18 mouse cellular contexts compared by ENCODE assay signal in genomic region chr13:55230701-55231100, GRCm38 (mm10). TPM values are rescaled to one million over a fixed set of nuclear protein-coding genes. Genes with fewer than 3 reads are reported as not detected.
A peak's percentile ranks its signal among the peaks of the same experiment; 100 is the strongest.
DNase-seq lines count a peak whose midpoint lies in the region; ATAC-seq and TF ChIP-seq lines count a peak whose summit lies in the region.
"Had no signal": no experiment of that assay in that cellular context is flagged by ENCODE, and none has a peak within 500 bp of the region (broad histone marks: within the 10 kb centered on the region; RNA-seq: fewer than 3 reads in every experiment).

No protein-coding gene starts in this region.

- peaks cover 7% of the 10 kb centered on the region for H3K36me3 ChIP-seq in heart, adult 2 months (ENCODE audit: control insufficient read depth, insufficient read depth, low read length)
- H3K36me3 ChIP-seq in midbrain, embryonic 11.5 days (ENCODE audit: control insufficient read depth, insufficient read depth, low read length), result peaks cover 10% of the 10 kb centered on the region
- no peaks in the 10 kb centered on the region; the same call in 1 of the 2 replicates for H3K36me3 ChIP-seq in midbrain, embryonic 16.5 days (ENCODE audit: control insufficient read depth, insufficient read depth, low read length)

- TF ChIP-seq EP300 in heart, adult 2 months (IDR thresholded peaks at IDR 0.05; ENCODE audit: insufficient read depth, low read depth, low read length), result no peak

- DNase-seq in heart, adult 2 months, result no peak
- DNase-seq in heart, postnatal 14 days, result no peak
- no peak for DNase-seq in layer of hippocampus, adult 2 months (ENCODE audit: low spot score in 2 of 2)
- DNase-seq in layer of hippocampus, adult 18-20 months (ENCODE audit: low spot score in 2 of 2), result no peak
- DNase-seq in midbrain, embryonic 11.5 days (ENCODE audit: low spot score, missing footprints), result peak; percentile 73
- no peak for DNase-seq in right cerebral cortex, postnatal 4 days
- DNase-seq: adrenal gland, adult 2 months; cerebellum, adult 8-10 months; gastrocnemius, postnatal 14 days; kidney, postnatal 10 days; retina, postnatal 1 day had no signal

- H3K4me1 ChIP-seq in heart, adult 2 months (ENCODE audit: control insufficient read depth, insufficient read depth, low read length), result no peaks in the 10 kb centered on the region
- no peaks in the 10 kb centered on the region for H3K4me1 ChIP-seq in midbrain, embryonic 11.5 days (ENCODE audit: control insufficient read depth, insufficient read depth, low read length)
- no peaks in the 10 kb centered on the region for H3K4me1 ChIP-seq in midbrain, embryonic 16.5 days (ENCODE audit: control insufficient read depth, insufficient read depth, low read length)
- H3K4me1 ChIP-seq: hindbrain, embryonic 13.5 days; intestine, embryonic 15.5 days; limb, embryonic 12.5 days; liver, embryonic 15.5 days; midbrain, embryonic 10.5 days had no signal

- no peak for TF ChIP-seq POLR2A in heart, adult 2 months (IDR thresholded peaks at IDR 0.05; ENCODE audit: insufficient read depth, low read depth, low read length)

- intact Hi-C loops in heart, adult 2 months (cut with DNase I), result loop anchor here (5.0 kb wide), 1 partner anchor 48 kb away; no protein-coding TSS in a partner anchor
- intact Hi-C loops in heart, postnatal 14 days (cut with DNase I), result loop anchor here (5.0 kb wide), 1 partner anchor 38 kb away; no protein-coding TSS in a partner anchor

- no peaks in the 10 kb centered on the region; the same call in 1 of the 2 replicates for H3K79me2 ChIP-seq in heart, adult 2 months (replicated peaks; ENCODE audit: control insufficient read depth, insufficient read depth, low read length)

- H3K27me3 ChIP-seq in heart, adult 2 months (ENCODE audit: control insufficient read depth, insufficient read depth, low read length), result no peaks in the 10 kb centered on the region
- no peaks in the 10 kb centered on the region for H3K27me3 ChIP-seq in midbrain, embryonic 11.5 days (ENCODE audit: control insufficient read depth, insufficient read depth, low read length)
- H3K27me3 ChIP-seq in midbrain, embryonic 16.5 days (ENCODE audit: control insufficient read depth, insufficient read depth, low read depth, low read length), result no peaks in the 10 kb centered on the region
- H3K27me3 ChIP-seq: hindbrain, embryonic 13.5 days; intestine, embryonic 15.5 days; limb, embryonic 12.5 days; liver, embryonic 15.5 days had no signal

- H3K4me2 ChIP-seq in midbrain, embryonic 11.5 days, result no peak overlapping the region
- H3K4me2 ChIP-seq in midbrain, embryonic 16.5 days (ENCODE audit: low read length), result no peak overlapping the region
- H3K4me2 ChIP-seq: hindbrain, embryonic 13.5 days; intestine, embryonic 15.5 days; limb, embryonic 12.5 days; liver, embryonic 15.5 days had no signal

- TF ChIP-seq CTCF in heart, adult 2 months (IDR thresholded peaks at IDR 0.05), result peak; percentile 58
- TF ChIP-seq CTCF in layer of hippocampus, adult 2 months (conservative IDR thresholded peaks at IDR 0.05), result peak; percentile 59

- no peak overlapping the region for H3K9ac ChIP-seq in heart, adult 2 months (ENCODE audit: low read depth, low read length)
- H3K9ac ChIP-seq in midbrain, embryonic 11.5 days (ENCODE audit: low read length), result no peak overlapping the region
- no peak overlapping the region for H3K9ac ChIP-seq in midbrain, embryonic 16.5 days (ENCODE audit: low read depth, low read length)
- H3K9ac ChIP-seq: hindbrain, embryonic 13.5 days; intestine, embryonic 15.5 days; limb, embryonic 12.5 days; liver, embryonic 15.5 days had no signal

- no peak overlapping the region for H3K4me3 ChIP-seq in heart, adult 2 months
- no peak overlapping the region for H3K4me3 ChIP-seq in layer of hippocampus, adult 2 months
- H3K4me3 ChIP-seq in midbrain, embryonic 11.5 days (ENCODE audit: low read depth, low read length), result no peak overlapping the region
- H3K4me3 ChIP-seq in midbrain, embryonic 16.5 days (ENCODE audit: low read depth, low read length), result no peak overlapping the region
- H3K4me3 ChIP-seq: hindbrain, embryonic 13.5 days; intestine, embryonic 15.5 days; limb, embryonic 12.5 days; liver, embryonic 15.5 days; midbrain, embryonic 10.5 days had no signal

- no peak for ATAC-seq in midbrain, embryonic 11.5 days (ENCODE audit: low FRiP score)
- no peak for ATAC-seq in midbrain, embryonic 16.5 days
- ATAC-seq: intestine, embryonic 15.5 days had no signal

- H3K27ac ChIP-seq in heart, adult 2 months, result no peak overlapping the region
- H3K27ac ChIP-seq in layer of hippocampus, adult 2 months, result no peak overlapping the region
- H3K27ac ChIP-seq in midbrain, embryonic 11.5 days (ENCODE audit: low read depth, low read length), result no peak overlapping the region
- no peak overlapping the region for H3K27ac ChIP-seq in midbrain, embryonic 16.5 days (ENCODE audit: low read length)
- H3K27ac ChIP-seq: hindbrain, embryonic 13.5 days; intestine, embryonic 15.5 days; limb, embryonic 12.5 days; liver, embryonic 15.5 days; macrophage; midbrain, embryonic 10.5 days had no signal

- no peaks in the 10 kb centered on the region for H3K9me3 ChIP-seq in midbrain, embryonic 11.5 days (ENCODE audit: control insufficient read depth, low read length)
- no peaks in the 10 kb centered on the region for H3K9me3 ChIP-seq in midbrain, embryonic 16.5 days (replicated peaks; ENCODE audit: control insufficient read depth, low read length, poor library complexity, severe bottlenecking)
- H3K9me3 ChIP-seq: hindbrain, embryonic 13.5 days; intestine, embryonic 15.5 days; limb, embryonic 12.5 days; liver, embryonic 15.5 days; midbrain, embryonic 10.5 days had no signal

- WGBS in heart, adult 2 months, result 93% methylated on average over 1 of the region's 1 CpGs
- WGBS in midbrain, embryonic 11.5 days, result 92% methylated on average over 1 of the region's 1 CpGs
- 91% methylated on average over 1 of the region's 1 CpGs for WGBS in midbrain, embryonic 16.5 days

RNA-seq across cellular contexts. Expression of gene Nsd1, which starts 21.1 kb away (rescaled TPM):
- 10 to 100 TPM; 52.5 to 55.8 TPM for total RNA-seq in heart, adult 2 months (2021)
- 11.0 and 18.4 TPM in 2 replicates for polyA plus RNA-seq in heart, adult 2 months (2012; rRNA removed)
- total RNA-seq in heart, postnatal 14 days (2021), result 10 to 100 TPM; 80.5 to 85.2 TPM
- total RNA-seq in layer of hippocampus, adult 2 months (2021), result 100 to 1,000 TPM; 125 to 131 TPM
- 100 to 1,000 TPM; 111 to 124 TPM for total RNA-seq in layer of hippocampus, adult 18-20 months (2021)
- 68.0 TPM in 2 replicates for polyA plus RNA-seq in midbrain, embryonic 11.5 days (2014; fragmentation: Nextera tagmentation; extraction: Ambion mirVana)
- 45.2 and 54.8 TPM in 2 replicates for polyA plus RNA-seq in midbrain, embryonic 16.5 days (2015; fragmentation: Nextera tagmentation; extraction: Ambion mirVana)
